Mouse (Mus musculus): ENCODE results near the gene Tmem117.

Tmem117 gene

DNA sequence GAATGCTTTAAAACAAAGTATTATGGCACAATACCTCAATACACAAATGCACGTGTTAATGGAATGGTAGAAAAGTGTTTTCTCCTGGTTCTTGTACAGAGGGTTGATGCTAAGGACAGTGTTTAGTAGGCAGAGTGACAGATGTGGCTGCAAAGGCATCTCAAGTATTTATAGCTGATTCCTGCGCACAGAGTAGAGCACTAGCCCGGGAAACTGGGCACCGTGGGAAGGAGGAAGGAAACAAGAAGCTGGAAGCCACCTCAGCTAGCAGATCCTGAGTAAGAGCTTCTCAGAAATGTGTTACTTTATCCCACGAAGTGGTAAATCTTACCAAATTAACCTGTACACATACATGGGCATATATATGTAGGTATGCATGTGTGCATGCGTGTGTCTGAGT, 395.4 kb downstream of the Tmem117 start:
- no peak for DNase-seq (ENCODE audit: low spot score)

- no peak for DNase-seq (ENCODE audit: low spot score)
These were observed 399.9 kb downstream of the Tmem117 start for GRCm38 (mm10) chr15:95028862-95029486.

DNA sequence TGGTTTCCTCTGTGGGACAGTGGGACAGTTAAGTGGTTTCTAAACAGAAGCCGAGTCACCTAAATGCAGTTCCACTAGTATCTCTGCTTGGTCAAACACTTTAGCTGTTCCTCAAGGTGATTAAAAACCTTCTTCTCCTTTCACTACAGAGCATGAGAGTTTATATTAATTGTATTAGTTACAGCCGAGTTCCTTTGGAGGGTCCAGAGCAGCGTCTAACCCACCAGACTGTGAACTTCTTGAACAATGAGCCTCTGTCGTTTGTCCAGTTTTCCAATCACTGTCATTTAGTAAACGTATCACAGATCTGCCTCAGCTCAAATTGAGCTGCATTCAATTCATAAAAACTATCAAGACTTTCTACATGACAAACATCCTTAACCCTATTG, 400.4 kb downstream of the Tmem117 start:
- DNase-seq (ENCODE audit: low spot score) = peak; percentile 66

GRCm38 (mm10) chr15:95042437-95042836, 413.4 kb downstream of the Tmem117 start:
- DNase-seq (ENCODE audit: low spot score) = no peak

DNA sequence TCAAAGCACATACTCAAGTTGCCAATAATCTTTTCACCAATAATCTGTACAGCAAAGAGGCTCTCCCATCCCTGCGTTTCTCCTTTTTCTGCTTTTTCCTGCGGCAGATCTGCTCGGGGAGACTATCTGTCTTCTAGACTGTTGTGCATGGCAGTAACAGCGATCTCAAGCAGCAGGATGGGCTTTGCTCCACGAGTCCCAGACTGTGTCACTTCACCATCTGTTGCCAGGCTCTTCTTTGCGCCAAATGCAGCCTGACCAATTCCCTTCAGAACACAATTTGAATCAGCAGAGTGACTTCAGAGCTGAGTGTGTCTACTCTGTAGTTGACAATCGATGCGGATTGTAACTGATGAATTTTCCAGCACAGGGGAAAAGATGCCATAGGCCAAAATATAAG, 415.0 kb downstream of the Tmem117 start:
- DNase-seq (ENCODE audit: low spot score) = peak; percentile 36

DNA sequence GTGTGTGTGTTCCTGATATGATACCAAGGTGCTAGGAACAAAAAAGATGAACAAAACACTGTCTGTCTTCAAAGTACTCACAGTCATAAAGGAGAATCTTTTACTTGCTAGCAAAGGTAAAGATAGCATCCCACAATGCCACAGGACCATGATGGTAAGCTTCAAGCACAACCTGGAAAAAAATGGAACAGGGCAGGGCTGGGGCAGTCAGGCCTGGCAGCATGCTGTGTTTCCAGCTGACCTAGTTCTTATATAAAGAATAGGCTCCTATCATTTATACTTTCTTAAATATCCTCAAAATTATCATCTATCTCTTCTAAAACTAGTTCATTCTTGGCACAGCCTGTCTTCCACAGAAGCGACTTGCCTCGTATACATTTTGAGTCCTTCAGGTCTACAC, 418.5 kb downstream of the Tmem117 start:
- no peak for DNase-seq (ENCODE audit: low spot score)

DNA sequence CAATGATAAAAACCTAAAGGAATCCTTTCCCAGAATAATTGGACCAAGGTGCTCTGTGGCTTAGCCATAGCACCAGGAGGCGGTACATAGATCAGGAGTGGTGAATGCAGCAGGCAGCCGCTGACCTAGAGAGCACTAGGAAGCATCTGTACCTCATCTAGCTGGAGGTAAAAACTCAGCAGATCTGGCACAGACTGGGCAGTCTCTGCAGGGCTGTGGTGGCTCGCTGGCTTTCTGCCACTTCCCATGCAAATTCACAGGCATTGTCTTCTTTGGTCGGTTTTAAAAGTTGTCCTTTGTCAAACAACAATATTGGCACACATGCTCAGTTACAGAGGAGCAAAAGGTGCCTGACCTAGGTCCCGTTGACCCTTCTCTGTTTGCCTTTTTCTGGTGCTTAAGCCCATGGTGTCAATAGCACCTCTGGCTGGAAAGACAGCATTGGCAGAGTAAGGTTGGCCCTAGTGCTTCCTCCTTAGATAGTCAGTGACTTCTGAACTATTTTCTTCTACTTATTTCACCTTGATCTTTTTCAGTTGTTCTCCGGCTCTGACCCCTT, 420.2 kb downstream of the Tmem117 start:
- no peak for DNase-seq (ENCODE audit: low spot score)

DNA sequence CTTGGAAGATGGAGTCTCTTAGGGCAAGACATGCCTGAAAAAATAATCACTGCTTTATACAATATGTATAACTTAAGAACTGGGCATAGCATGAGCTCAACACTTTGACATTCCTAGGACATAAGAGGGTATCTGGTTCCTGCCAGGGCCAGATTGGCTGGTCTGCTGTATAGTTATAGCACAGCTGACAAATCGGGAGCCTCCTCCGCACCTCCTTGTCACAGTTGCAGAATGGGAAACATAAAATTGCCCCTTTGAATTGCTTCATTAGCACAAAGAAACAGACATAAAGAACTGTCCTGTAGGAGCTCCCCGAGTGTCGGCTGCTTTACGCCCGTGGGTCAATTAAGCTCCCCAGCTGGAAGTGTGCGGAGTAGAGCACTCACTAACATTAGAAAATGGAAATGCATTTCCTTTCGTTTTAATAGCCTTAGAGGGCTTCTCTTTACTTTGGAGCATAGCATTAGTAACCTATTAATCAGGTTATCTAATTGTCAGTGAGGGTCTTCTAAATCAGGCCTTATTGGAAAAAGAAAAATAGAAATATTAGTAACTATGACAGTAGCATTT, 426.1 kb downstream of the Tmem117 start:
- no peak for DNase-seq (ENCODE audit: low spot score)

DNA sequence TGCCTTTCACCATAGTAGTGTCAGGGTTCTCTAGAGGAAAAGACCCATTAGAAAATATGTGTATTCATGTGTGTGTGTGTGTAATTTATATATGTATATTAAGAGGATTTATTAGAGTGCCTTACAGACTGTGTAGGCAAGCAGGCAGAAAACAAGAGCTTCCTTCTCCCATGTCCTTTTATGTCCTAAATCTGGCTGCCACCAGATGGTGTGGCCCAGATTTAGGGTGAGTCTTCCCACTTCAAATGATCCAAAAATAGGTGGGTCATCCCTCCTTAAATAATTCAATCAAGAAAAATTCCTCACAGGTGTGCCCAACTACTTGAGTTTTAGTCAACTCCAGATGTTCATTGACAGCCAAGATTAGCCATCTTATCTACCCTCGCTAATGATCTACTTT, 439.0 kb downstream of the Tmem117 start:
- no peak for DNase-seq (ENCODE audit: low spot score)

GRCm38 (mm10) chr15:95068799-95069198, 439.8 kb downstream of the Tmem117 start:
- DNase-seq (ENCODE audit: low spot score) = no peak

DNA sequence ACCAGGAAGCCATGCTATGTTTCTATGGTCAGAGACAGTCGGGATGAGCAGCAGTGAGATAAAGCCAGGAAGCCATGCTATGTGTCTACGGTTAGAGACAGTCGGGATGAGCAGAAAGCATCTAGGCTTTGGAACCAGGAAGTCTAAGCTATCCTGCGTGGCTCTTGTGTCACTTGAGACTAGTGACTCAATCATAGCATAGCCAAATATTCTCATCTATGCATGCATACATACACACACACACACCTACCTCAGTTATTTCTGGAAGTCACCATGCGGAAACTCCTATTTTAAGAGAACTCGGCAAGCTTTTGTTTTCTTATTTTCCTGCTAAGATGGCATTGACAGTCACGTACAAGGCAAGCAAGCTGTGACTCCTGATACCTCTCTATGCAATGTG, 441.8 kb downstream of the Tmem117 start:
- no peak for DNase-seq (ENCODE audit: low spot score)

- no peak for DNase-seq (ENCODE audit: low spot score)
These were observed 446.3 kb downstream of the Tmem117 start for GRCm38 (mm10) chr15:95075356-95075755.

GRCm38 (mm10) chr15:95081654-95082053, 452.6 kb downstream of the Tmem117 start:
- peak; percentile 24 for DNase-seq (ENCODE audit: low spot score)

GRCm38 (mm10) chr15:95085962-95086361, 456.9 kb downstream of the Tmem117 start:
- no peak for DNase-seq (ENCODE audit: low spot score)

GRCm38 (mm10) chr15:95100133-95100532, 471.1 kb downstream of the Tmem117 start:
- DNase-seq (ENCODE audit: low spot score) = no peak

DNA sequence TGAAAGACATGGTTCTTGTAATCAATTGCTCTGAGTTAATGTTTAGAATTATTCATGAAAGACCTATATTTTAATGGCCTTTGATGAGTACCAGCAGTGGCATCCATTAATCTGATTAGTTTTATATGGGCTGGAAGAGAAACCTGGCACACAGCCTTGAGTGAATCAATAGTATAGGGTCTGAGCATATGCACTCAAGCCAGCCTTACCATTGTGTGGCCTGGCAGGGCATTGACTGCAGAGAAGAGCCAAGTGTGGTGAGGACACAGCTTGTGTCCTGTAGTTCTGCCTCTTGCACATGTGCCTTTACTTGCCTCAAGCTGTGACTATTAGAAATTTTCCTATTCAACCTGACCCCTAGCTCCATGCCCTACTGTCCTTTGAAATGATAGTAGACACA, 472.5 kb downstream of the Tmem117 start:
- no peak for DNase-seq (ENCODE audit: low spot score)

- DNase-seq (ENCODE audit: low spot score) = peak; percentile 13
These were observed 478.3 kb downstream of the Tmem117 start for GRCm38 (mm10) chr15:95107246-95107809.

GRCm38 (mm10) chr15:95108626-95109025, 479.6 kb downstream of the Tmem117 start:
- DNase-seq (ENCODE audit: low spot score) = no peak

GRCm38 (mm10) chr15:95131401-95131800, 502.4 kb downstream of the Tmem117 start:
- no peak for DNase-seq (ENCODE audit: low spot score)

GRCm38 (mm10) chr15:95135926-95136609, 507.0 kb downstream of the Tmem117 start:
- no peak for DNase-seq (ENCODE audit: low spot score)

- DNase-seq (ENCODE audit: low spot score) = no peak
These were observed 508.2 kb downstream of the Tmem117 start for GRCm38 (mm10) chr15:95137018-95137810.

All from retina, embryonic 14.5 days (tissue).